Comparison of ENCODE assay signal across 10 mouse cellular contexts in the genomic region with DNA sequence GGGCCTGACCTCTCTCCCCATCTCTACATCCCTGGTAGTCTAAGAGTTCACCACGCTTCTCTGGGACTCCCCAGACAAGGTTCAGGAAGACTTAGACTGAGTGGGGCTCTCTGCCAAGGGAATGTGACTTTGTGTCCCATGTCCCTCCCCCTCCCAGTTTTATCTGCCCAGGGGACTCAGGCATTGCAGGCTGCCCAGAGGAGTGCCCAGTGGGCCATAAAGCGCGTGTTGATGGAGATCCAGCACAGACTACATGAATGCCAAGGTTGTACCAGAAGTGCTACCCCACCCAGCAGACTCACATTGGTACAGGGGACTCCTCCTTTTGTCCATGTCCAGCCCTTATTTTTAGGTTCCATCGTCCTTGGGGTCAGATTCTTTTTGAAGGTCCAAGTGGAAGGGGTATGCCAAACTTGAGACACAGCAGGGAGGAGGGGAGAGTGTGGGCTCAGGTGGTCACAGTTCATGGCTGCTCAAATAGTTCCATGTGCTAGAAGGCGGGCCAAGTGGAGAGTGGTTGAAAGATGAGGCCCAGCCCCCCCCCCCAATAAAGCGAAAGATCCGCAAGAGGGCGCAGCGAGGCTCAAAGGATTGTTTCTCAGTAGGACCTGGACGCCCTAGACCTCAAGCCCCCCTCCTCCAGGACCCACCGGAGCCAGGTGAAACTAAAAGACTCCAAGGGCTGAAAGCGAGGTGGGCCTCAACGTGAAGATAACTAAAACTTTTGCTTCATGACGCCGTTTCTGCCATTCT. TPM values are rescaled to one million over a fixed set of nuclear protein-coding genes. Genes with fewer than 3 reads are reported as not detected.
DNase-seq lines count a peak whose midpoint lies in the region; ATAC-seq and TF ChIP-seq lines count a peak whose summit lies in the region.
"Had no signal": no experiment of that assay in that cellular context is flagged by ENCODE, and none has a peak within 500 bp of the region (broad histone marks: within the 10 kb centered on the region; RNA-seq: fewer than 3 reads in every experiment).

No protein-coding gene starts in this region.

- WGBS in lung, embryonic 15.5 days: 30% methylated on average over 15 of the region's 15 CpGs
- 34% methylated on average over 15 of the region's 15 CpGs for WGBS in lung, adult 2 months
- 33% methylated on average over 15 of the region's 15 CpGs for WGBS in hindbrain, embryonic 14.5 days
- 26% methylated on average over 15 of the region's 15 CpGs for WGBS in neural tube, embryonic 15.5 days

- peak; percentile 5 for DNase-seq in cerebellum, adult 9-11 months
- DNase-seq in cerebellum, adult 11-12 months: no peak
- DNase-seq in lung, adult 2 months: no peak
- DNase-seq in hindbrain, embryonic 14.5 days (ENCODE audit: low spot score): no peak
- DNase-seq in gastrocnemius, postnatal 10 days: no peak

- H3K4me3 ChIP-seq in lung, embryonic 15.5 days: no peak overlapping the region
- H3K4me3 ChIP-seq in lung, adult 2 months (replicated peaks; ENCODE audit: extremely low read depth, low read depth, low read length): no peak overlapping the region
- H3K4me3 ChIP-seq in hindbrain, embryonic 14.5 days (replicated peaks; ENCODE audit: low read length): no peak overlapping the region
- H3K4me3 ChIP-seq in neural tube, embryonic 15.5 days (replicated peaks): 0 out of 2 replicates have a peak overlapping the region, but pooled peaks have one; percentile 15
- H3K4me3 ChIP-seq: left cerebral cortex, adult 2 months had no signal

- H3K27ac ChIP-seq in lung, embryonic 15.5 days: no peak overlapping the region
- no peak overlapping the region for H3K27ac ChIP-seq in hindbrain, embryonic 14.5 days
- H3K27ac ChIP-seq in neural tube, embryonic 15.5 days (replicated peaks): no peak overlapping the region
- H3K27ac ChIP-seq: left cerebral cortex, adult 2 months had no signal

- TF ChIP-seq CTCF in lung, adult 2 months (IDR thresholded peaks at IDR 0.05; ENCODE audit: insufficient read depth, low read length): no peak

- peaks cover 74% of the 10 kb centered on the region for H3K27me3 ChIP-seq in lung, embryonic 15.5 days
- peaks cover 49% of the 10 kb centered on the region for H3K27me3 ChIP-seq in hindbrain, embryonic 14.5 days (ENCODE audit: control insufficient read depth, insufficient read depth, low read length)
- H3K27me3 ChIP-seq in neural tube, embryonic 15.5 days (replicated peaks): peaks cover 67% of the 10 kb centered on the region

- no peaks in the 10 kb centered on the region for H3K9me3 ChIP-seq in lung, embryonic 15.5 days
- no peaks in the 10 kb centered on the region for H3K9me3 ChIP-seq in hindbrain, embryonic 14.5 days (ENCODE audit: control insufficient read depth, low read length)
- H3K9me3 ChIP-seq in neural tube, embryonic 15.5 days (replicated peaks): no peaks in the 10 kb centered on the region

- ATAC-seq in lung, embryonic 15.5 days (ENCODE audit: borderline replicate concordance, extremely low read depth, low FRiP score, low TSS enrichment): no peak
- no peak for ATAC-seq in hindbrain, embryonic 14.5 days (ENCODE audit: low FRiP score)
- no peak for ATAC-seq in neural tube, embryonic 15.5 days (ENCODE audit: low FRiP score)
- ATAC-seq in erythroblast, adult 5-6 weeks (replicated peaks; ENCODE audit: low FRiP score, poor library complexity, severe bottlenecking): no peak

- H3K4me2 ChIP-seq in lung, embryonic 15.5 days: peak overlapping the region; percentile 39; the same call in 1 of the 2 replicates
- peak overlapping the region; percentile 35 for H3K4me2 ChIP-seq in hindbrain, embryonic 14.5 days (replicated peaks)
- peak overlapping the region; percentile 50 for H3K4me2 ChIP-seq in neural tube, embryonic 15.5 days

- H3K36me3 ChIP-seq in lung, embryonic 15.5 days: no peaks in the 10 kb centered on the region
- no peaks in the 10 kb centered on the region for H3K36me3 ChIP-seq in hindbrain, embryonic 14.5 days (replicated peaks; ENCODE audit: control insufficient read depth, insufficient read depth)
- H3K36me3 ChIP-seq in neural tube, embryonic 15.5 days: no peaks in the 10 kb centered on the region

- no peak for TF ChIP-seq POLR2A in lung, adult 2 months (IDR thresholded peaks at IDR 0.05; ENCODE audit: borderline replicate concordance, extremely low read depth, low read depth, low read length)

- H3K4me1 ChIP-seq in lung, embryonic 15.5 days: peaks cover 14% of the 10 kb centered on the region
- H3K4me1 ChIP-seq in lung, adult 2 months (ENCODE audit: control insufficient read depth, insufficient read depth, low read length): peaks cover 4% of the 10 kb centered on the region; the same call in 1 of the 2 replicates
- peaks cover 14% of the 10 kb centered on the region; the same call in 1 of the 2 replicates for H3K4me1 ChIP-seq in hindbrain, embryonic 14.5 days (replicated peaks; ENCODE audit: control insufficient read depth, insufficient read depth, low read length)
- H3K4me1 ChIP-seq in neural tube, embryonic 15.5 days: peaks cover 25% of the 10 kb centered on the region

- H3K9ac ChIP-seq in lung, embryonic 15.5 days: no peak overlapping the region
- H3K9ac ChIP-seq in hindbrain, embryonic 14.5 days: no peak overlapping the region
- no peak overlapping the region for H3K9ac ChIP-seq in neural tube, embryonic 15.5 days (replicated peaks)

RNA-seq across cellular contexts. Expression of gene Prss56, which starts 1.1 kb away (rescaled TPM):
- 0.21 TPM in 1 of 2 replicates, not detected in the other for polyA plus RNA-seq in lung, embryonic 15.5 days (2015; fragmentation: Nextera tagmentation; extraction: Ambion mirVana)
- not detected in 2 replicates for polyA plus RNA-seq in lung, adult 2 months (2012; rRNA removed)
- 4.0 and 5.1 TPM in 2 replicates for polyA plus RNA-seq in hindbrain, embryonic 14.5 days (2014; fragmentation: Nextera tagmentation; extraction: Ambion mirVana)
- 4.0 and 5.3 TPM in 2 replicates for polyA plus RNA-seq in neural tube, embryonic 15.5 days (2015; fragmentation: Nextera tagmentation; extraction: Ambion mirVana)
- not detected for total RNA-seq in gastrocnemius, postnatal 10 days (2021)
- not detected in 2 replicates for total RNA-seq in erythroblast, adult 5-6 weeks (2015; ENCODE audit: low replicate concordance)
- total RNA-seq in erythroblast, adult 5-6 weeks (2017; ENCODE audit: low replicate concordance): not detected in 2 replicates
- total RNA-seq: gastrocnemius, adult 18-20 months had no signal

RNA-seq across cellular contexts. Expression of gene Chrnd, which starts 6.2 kb away (rescaled TPM):
- 0.06 and 0.24 TPM in 2 replicates for polyA plus RNA-seq in lung, embryonic 15.5 days (2015; fragmentation: Nextera tagmentation; extraction: Ambion mirVana)
- 0.56 TPM in 1 of 2 replicates, not detected in the other for polyA plus RNA-seq in lung, adult 2 months (2012; rRNA removed)
- not detected in 2 replicates for polyA plus RNA-seq in hindbrain, embryonic 14.5 days (2014; fragmentation: Nextera tagmentation; extraction: Ambion mirVana)
- polyA plus RNA-seq in neural tube, embryonic 15.5 days (2015; fragmentation: Nextera tagmentation; extraction: Ambion mirVana): 0.33 and 0.37 TPM in 2 replicates
- 1 to 10 TPM; 8.0 to 8.2 TPM for total RNA-seq in gastrocnemius, postnatal 10 days (2021)
- total RNA-seq in erythroblast, adult 5-6 weeks (2015; ENCODE audit: low replicate concordance): not detected in 2 replicates
- total RNA-seq in erythroblast, adult 5-6 weeks (2017; ENCODE audit: low replicate concordance): not detected in 2 replicates
- total RNA-seq: left cerebral cortex, adult 2 months had no signal

RNA-seq across cellular contexts. Expression of gene Chrng, which starts 20.3 kb away (rescaled TPM):
- 0.12 and 0.25 TPM in 2 replicates for polyA plus RNA-seq in lung, embryonic 15.5 days (2015; fragmentation: Nextera tagmentation; extraction: Ambion mirVana)
- 0.24 TPM in 1 of 2 replicates, not detected in the other for polyA plus RNA-seq in lung, adult 2 months (2012; rRNA removed)
- polyA plus RNA-seq in hindbrain, embryonic 14.5 days (2014; fragmentation: Nextera tagmentation; extraction: Ambion mirVana): not detected in 2 replicates
- 1.2 and 1.5 TPM in 2 replicates for polyA plus RNA-seq in neural tube, embryonic 15.5 days (2015; fragmentation: Nextera tagmentation; extraction: Ambion mirVana)
- 1 to 10 TPM; 3.0 to 3.5 TPM for total RNA-seq in gastrocnemius, postnatal 10 days (2021)
- not detected in 2 replicates for total RNA-seq in erythroblast, adult 5-6 weeks (2015; ENCODE audit: low replicate concordance)
- total RNA-seq in erythroblast, adult 5-6 weeks (2017; ENCODE audit: low replicate concordance): not detected in 2 replicates
- total RNA-seq: gastrocnemius, adult 18-20 months; left cerebral cortex, adult 2 months had no signal

RNA-seq across cellular contexts. Expression of gene Ecel1, which starts 27.9 kb away (rescaled TPM):
- 0.36 and 1.2 TPM in 2 replicates for polyA plus RNA-seq in lung, embryonic 15.5 days (2015; fragmentation: Nextera tagmentation; extraction: Ambion mirVana)
- not detected in 2 replicates for polyA plus RNA-seq in lung, adult 2 months (2012; rRNA removed)
- 41.7 and 44.0 TPM in 2 replicates for polyA plus RNA-seq in hindbrain, embryonic 14.5 days (2014; fragmentation: Nextera tagmentation; extraction: Ambion mirVana)
- polyA plus RNA-seq in neural tube, embryonic 15.5 days (2015; fragmentation: Nextera tagmentation; extraction: Ambion mirVana): 71.9 and 84.7 TPM in 2 replicates
- under 1 TPM in 1 of 2 experiments, not detected in 1; 0.09 TPM for total RNA-seq in gastrocnemius, postnatal 10 days (2021)
- total RNA-seq in erythroblast, adult 5-6 weeks (2015; ENCODE audit: low replicate concordance): not detected in 2 replicates
- not detected in 2 replicates for total RNA-seq in erythroblast, adult 5-6 weeks (2017; ENCODE audit: low replicate concordance)
- total RNA-seq: gastrocnemius, adult 18-20 months had no signal

RNA-seq across cellular contexts. Expression of gene Eif4e2, which starts 29.5 kb away (rescaled TPM):
- polyA plus RNA-seq in lung, embryonic 15.5 days (2015; fragmentation: Nextera tagmentation; extraction: Ambion mirVana): 161 and 163 TPM in 2 replicates
- 17.2 and 26.6 TPM in 2 replicates for polyA plus RNA-seq in lung, adult 2 months (2012; rRNA removed)
- polyA plus RNA-seq in hindbrain, embryonic 14.5 days (2014; fragmentation: Nextera tagmentation; extraction: Ambion mirVana): 66.8 and 74.7 TPM in 2 replicates
- 93.4 and 101 TPM in 2 replicates for polyA plus RNA-seq in neural tube, embryonic 15.5 days (2015; fragmentation: Nextera tagmentation; extraction: Ambion mirVana)
- total RNA-seq in gastrocnemius, postnatal 10 days (2021): 10 to 100 TPM; 66.3 to 70.8 TPM
- 16.7 and 21.9 TPM in 2 replicates for total RNA-seq in erythroblast, adult 5-6 weeks (2015; ENCODE audit: low replicate concordance)
- total RNA-seq in erythroblast, adult 5-6 weeks (2017; ENCODE audit: low replicate concordance): 33.1 and 38.9 TPM in 2 replicates
